Mouse (Mus musculus): ENCODE data around the gene Spint4. TPM values are rescaled to one million over a fixed set of nuclear protein-coding genes. Genes with fewer than 3 reads are reported as not detected.

Spint4 gene
- polyA plus RNA-seq, 1 experiment = not detected

GRCm38 (mm10) chr2:164744987-164745386 is 46.7 kb downstream of the Spint4 start:
- Histone ChIP-seq H3K27ac (ENCODE audit: insufficient read depth, low read length) (no peak overlapping the region), H3K27me3 (ENCODE audit: control insufficient read depth, insufficient read depth, low read length) (no peaks in the 10 kb centered on the region), H3K4me1 (ENCODE audit: control insufficient read depth, insufficient read depth, insufficient read length) (peaks cover 7% of the 10 kb centered on the region; the same call in 1 of the 2 replicates), H3K36me3 (ENCODE audit: control insufficient read depth, insufficient read depth, low read length) (peaks cover 6% of the 10 kb centered on the region; the same call in 1 of the 2 replicates), H3K4me3 (ENCODE audit: extremely low read depth, insufficient read depth, insufficient read length) (no peak overlapping the region)
- WGBS = 23% methylated on average over 13 of the region's 13 CpGs
- DNase-seq (ENCODE audit: low read depth in 1 of 2, low spot score in 2 of 2) = no peak
- no peak for TF ChIP-seq POLR2A (IDR thresholded peaks at IDR 0.05; ENCODE audit: low read depth, low read length)
- no peak for TF ChIP-seq CTCF (IDR thresholded peaks at IDR 0.05; ENCODE audit: extremely low read depth, insufficient read depth, insufficient read length, insufficient replicate concordance)

- Histone ChIP-seq H3K27ac (ENCODE audit: insufficient read depth, low read length) (peak within 1 kb of the TSS; percentile 49; the same call in 1 of the 2 replicates), H3K27me3 (ENCODE audit: control insufficient read depth, insufficient read depth, low read length) (no peaks in the 10 kb centered on the region), H3K4me3 (ENCODE audit: extremely low read depth, insufficient read depth, insufficient read length) (peak within 1 kb of the TSS; percentile 93), H3K4me1 (ENCODE audit: control insufficient read depth, insufficient read depth, insufficient read length) (peaks cover 7% of the 10 kb centered on the region; the same call in 1 of the 2 replicates), H3K36me3 (ENCODE audit: control insufficient read depth, insufficient read depth, low read length) (peaks cover 8% of the 10 kb centered on the region; the same call in 1 of the 2 replicates)
- peak; percentile 81 to 91 for DNase-seq (ENCODE audit: low read depth in 1 of 2, low spot score in 2 of 2)
- WGBS = under 1% methylated on average over 67 of the region's 70 CpGs
- TF ChIP-seq POLR2A (IDR thresholded peaks at IDR 0.05; ENCODE audit: low read depth, low read length) = no peak
- no peak for TF ChIP-seq CTCF (IDR thresholded peaks at IDR 0.05; ENCODE audit: extremely low read depth, insufficient read depth, insufficient read length, insufficient replicate concordance)
Measured at GRCm38 (mm10) chr2:164745843-164746479, 47.7 kb downstream of the Spint4 start, which contains the start of the genes Wfdc3 and Dnttip1. TSS of gene Wfdc3 (minus strand) at chr2:164745931. TSS of gene Dnttip1 (plus strand) at chr2:164745983.

- Histone ChIP-seq H3K27ac (ENCODE audit: insufficient read depth, low read length) (no peak overlapping the region), H3K36me3 (ENCODE audit: control insufficient read depth, insufficient read depth, low read length) (peaks cover 11% of the 10 kb centered on the region), H3K4me1 (ENCODE audit: control insufficient read depth, insufficient read depth, insufficient read length) (peaks cover 7% of the 10 kb centered on the region; the same call in 1 of the 2 replicates), H3K27me3 (ENCODE audit: control insufficient read depth, insufficient read depth, low read length) (no peaks in the 10 kb centered on the region), H3K4me3 (ENCODE audit: extremely low read depth, insufficient read depth, insufficient read length) (peak overlapping the region; percentile 93)
- TF ChIP-seq CTCF (IDR thresholded peaks at IDR 0.05; ENCODE audit: extremely low read depth, insufficient read depth, insufficient read length, insufficient replicate concordance) = no peak
- DNase-seq (ENCODE audit: low read depth in 1 of 2, low spot score in 2 of 2) = no peak
- 31% methylated on average over 8 of the region's 8 CpGs for WGBS
Measured at GRCm38 (mm10) chr2:164746693-164747092, 48.4 kb downstream of the Spint4 start.

- no peak overlapping the region for H3K27ac ChIP-seq (ENCODE audit: insufficient read depth, low read length)
- TF ChIP-seq POLR2A (IDR thresholded peaks at IDR 0.05; ENCODE audit: low read depth, low read length) (no peak), CTCF (IDR thresholded peaks at IDR 0.05; ENCODE audit: extremely low read depth, insufficient read depth, insufficient read length, insufficient replicate concordance) (no peak)
- H3K4me3 ChIP-seq (ENCODE audit: extremely low read depth, insufficient read depth, insufficient read length) = no peak overlapping the region
- WGBS = 80% methylated on average over 4 of the region's 4 CpGs
- H3K27me3 ChIP-seq (ENCODE audit: control insufficient read depth, insufficient read depth, low read length) = no peaks in the 10 kb centered on the region
- H3K36me3 ChIP-seq (ENCODE audit: control insufficient read depth, insufficient read depth, low read length) = peaks cover 22% of the 10 kb centered on the region
- no peak for DNase-seq (ENCODE audit: low read depth in 1 of 2, low spot score in 2 of 2)
- peaks cover 7% of the 10 kb centered on the region; the same call in 1 of the 2 replicates for H3K4me1 ChIP-seq (ENCODE audit: control insufficient read depth, insufficient read depth, insufficient read length)
Measured at GRCm38 (mm10) chr2:164748191-164748590, 49.9 kb downstream of the Spint4 start.

- no peaks in the 10 kb centered on the region for H3K27me3 ChIP-seq (ENCODE audit: control insufficient read depth, insufficient read depth, low read length)
- no peak overlapping the region for H3K27ac ChIP-seq (ENCODE audit: insufficient read depth, low read length)
- H3K36me3 ChIP-seq (ENCODE audit: control insufficient read depth, insufficient read depth, low read length) = peaks cover 26% of the 10 kb centered on the region
- DNase-seq (ENCODE audit: low read depth in 1 of 2, low spot score in 2 of 2) = no peak
- H3K4me3 ChIP-seq (ENCODE audit: extremely low read depth, insufficient read depth, insufficient read length) = no peak overlapping the region
- 92% methylated on average over 6 of the region's 6 CpGs for WGBS
- H3K4me1 ChIP-seq (ENCODE audit: control insufficient read depth, insufficient read depth, insufficient read length) = peaks cover 7% of the 10 kb centered on the region; the same call in 1 of the 2 replicates
- TF ChIP-seq POLR2A (IDR thresholded peaks at IDR 0.05; ENCODE audit: low read depth, low read length) (no peak), CTCF (IDR thresholded peaks at IDR 0.05; ENCODE audit: extremely low read depth, insufficient read depth, insufficient read length, insufficient replicate concordance) (no peak)
Measured at GRCm38 (mm10) chr2:164748991-164749390, 50.7 kb downstream of the Spint4 start.

Other genes starting within 250 kb of the Spint4 start
- 111 and 172 TPM in 2 replicates for gene Sys1, start 241.5 kb upstream of the Spint4 start, polyA plus RNA-seq (2012; rRNA removed)
- gene Gm20458, start 237.5 kb upstream of the Spint4 start, polyA plus RNA-seq (2012; rRNA removed) = 16.4 and 17.2 TPM in 2 replicates
- not detected in 2 replicates for gene Trp53tg5, start 224.8 kb upstream of the Spint4 start, polyA plus RNA-seq (2012; rRNA removed)
- 15.6 and 20.3 TPM in 2 replicates for gene Dbndd2, start 212.4 kb upstream of the Spint4 start, polyA plus RNA-seq (2012; rRNA removed)
- gene Pigt, start 201.0 kb upstream of the Spint4 start, polyA plus RNA-seq (2012; rRNA removed) = 85.0 and 108 TPM in 2 replicates
- gene Wfdc2, start 136.1 kb upstream of the Spint4 start, polyA plus RNA-seq (2012; rRNA removed) = 0.33 and 0.47 TPM in 2 replicates
- gene Spint3, start 125.0 kb upstream of the Spint4 start, polyA plus RNA-seq (2012; rRNA removed) = not detected in 2 replicates
- gene Wfdc6a, start 113.1 kb upstream of the Spint4 start, polyA plus RNA-seq (2012; rRNA removed) = 0.15 and 0.21 TPM in 2 replicates
- gene Eppin, start 104.9 kb upstream of the Spint4 start, polyA plus RNA-seq (2012; rRNA removed) = not detected in 2 replicates
- not detected in 2 replicates for gene Wfdc6b, start 85.0 kb upstream of the Spint4 start, polyA plus RNA-seq (2012; rRNA removed)
- gene Wfdc8, start 84.9 kb upstream of the Spint4 start, polyA plus RNA-seq (2012; rRNA removed) = not detected in 2 replicates
- gene Wfdc16, start 59.7 kb upstream of the Spint4 start, polyA plus RNA-seq (2012; rRNA removed) = not detected in 2 replicates
- not detected in 2 replicates for gene Wfdc10, start 42.5 kb upstream of the Spint4 start, polyA plus RNA-seq (2012; rRNA removed)
- not detected in 2 replicates for gene Wfdc9, start 41.9 kb upstream of the Spint4 start, polyA plus RNA-seq (2012; rRNA removed)
- not detected in 2 replicates for gene Wfdc11, start 24.4 kb upstream of the Spint4 start, polyA plus RNA-seq (2012; rRNA removed)
- not detected in 2 replicates for gene Wfdc13, start 13.4 kb upstream of the Spint4 start, polyA plus RNA-seq (2012; rRNA removed)
- gene Spint5, start 16.8 kb downstream of the Spint4 start, polyA plus RNA-seq (2012; rRNA removed) = not detected in 2 replicates
- 0.18 and 0.34 TPM in 2 replicates for gene Wfdc3, start 47.4 kb downstream of the Spint4 start, polyA plus RNA-seq (2012; rRNA removed)
- gene Dnttip1, start 47.5 kb downstream of the Spint4 start, polyA plus RNA-seq (2012; rRNA removed) = 38.9 and 48.0 TPM in 2 replicates
- 92.8 and 97.2 TPM in 2 replicates for gene Ube2c, start 71.4 kb downstream of the Spint4 start, polyA plus RNA-seq (2012; rRNA removed)
- gene Tnnc2, start 81.5 kb downstream of the Spint4 start, polyA plus RNA-seq (2012; rRNA removed) = not detected in 2 replicates
- 9.5 and 12.9 TPM in 2 replicates for gene Snx21, start 87.3 kb downstream of the Spint4 start, polyA plus RNA-seq (2012; rRNA removed)
- gene Acot8, start 106.4 kb downstream of the Spint4 start, polyA plus RNA-seq (2012; rRNA removed) = 44.9 and 54.1 TPM in 2 replicates
- gene Zswim3, start 106.6 kb downstream of the Spint4 start, polyA plus RNA-seq (2012; rRNA removed) = 2.5 and 3.0 TPM in 2 replicates
- 7.7 and 9.3 TPM in 2 replicates for gene Zswim1, start 124.2 kb downstream of the Spint4 start, polyA plus RNA-seq (2012; rRNA removed)
- gene Spata25, start 130.0 kb downstream of the Spint4 start, polyA plus RNA-seq (2012; rRNA removed) = 0.16 and 0.40 TPM in 2 replicates
- gene Ctsa, start 134.4 kb downstream of the Spint4 start, polyA plus RNA-seq (2012; rRNA removed) = 318 and 362 TPM in 2 replicates
- gene Neurl2, start 135.0 kb downstream of the Spint4 start, polyA plus RNA-seq (2012; rRNA removed) = 5.7 and 9.6 TPM in 2 replicates
- gene Pltp, start 159.2 kb downstream of the Spint4 start, polyA plus RNA-seq (2012; rRNA removed) = 48.3 and 51.8 TPM in 2 replicates
- gene Pcif1, start 180.8 kb downstream of the Spint4 start, polyA plus RNA-seq (2012; rRNA removed) = 33.2 and 36.7 TPM in 2 replicates
- 37.8 and 47.5 TPM in 2 replicates for gene Zfp335, start 213.3 kb downstream of the Spint4 start, polyA plus RNA-seq (2012; rRNA removed)
- gene Mmp9, start 242.3 kb downstream of the Spint4 start, polyA plus RNA-seq (2012; rRNA removed) = 16.0 and 26.6 TPM in 2 replicates

All from spleen, adult 2 months (tissue).